Mouse (Mus musculus): ENCODE measurements at regions not wholly inside any gene's neighbourhood (a gene's known extent, or its start where the extent isn't known, plus 50 kb on each side); places are given as distances from the start of the nearest gene placed in this dataset.
A peak's percentile ranks its signal among the peaks of the same experiment; 100 is the strongest.

- DNase-seq (ENCODE audit: low spot score in 2 of 2) = no peak
Observed at GRCm38 (mm10) chr1:64297343-64297742, 175.3 kb upstream of the Klf7 start.

GRCm38 (mm10) chr1:64295512-64295945 lies 173.4 kb upstream of the Klf7 start:
- no peak for DNase-seq (ENCODE audit: low spot score in 2 of 2)

- no peak for DNase-seq (ENCODE audit: low spot score in 2 of 2)
Observed at GRCm38 (mm10) chr1:64295051-64295450, 173.0 kb upstream of the Klf7 start.

GRCm38 (mm10) chr1:64288812-64289447 lies 166.8 kb upstream of the Klf7 start:
- DNase-seq (ENCODE audit: low spot score in 2 of 2) = no peak

- no peak for DNase-seq (ENCODE audit: low spot score in 2 of 2)
Observed at GRCm38 (mm10) chr1:64287068-64287467, 165.0 kb upstream of the Klf7 start.

GRCm38 (mm10) chr1:64284656-64285055 lies 162.6 kb upstream of the Klf7 start:
- no peak for DNase-seq (ENCODE audit: low spot score in 2 of 2)

- DNase-seq (ENCODE audit: low spot score in 2 of 2) = no peak
Observed at GRCm38 (mm10) chr1:64275865-64276264, 153.8 kb upstream of the Klf7 start.

- DNase-seq (ENCODE audit: low spot score in 2 of 2) = no peak
Observed at GRCm38 (mm10) chr1:64275086-64275802, 153.2 kb upstream of the Klf7 start.

GRCm38 (mm10) chr1:64257237-64257636 lies 135.2 kb upstream of the Klf7 start:
- no peak for DNase-seq (ENCODE audit: low spot score in 2 of 2)

GRCm38 (mm10) chr1:64255554-64256295 lies 133.6 kb upstream of the Klf7 start:
- DNase-seq (ENCODE audit: low spot score in 2 of 2) = no peak

GRCm38 (mm10) chr1:64254673-64255072 lies 132.6 kb upstream of the Klf7 start:
- DNase-seq (ENCODE audit: low spot score in 2 of 2) = no peak

GRCm38 (mm10) chr1:64253996-64254395 lies 131.9 kb upstream of the Klf7 start:
- no peak for DNase-seq (ENCODE audit: low spot score in 2 of 2)

- peak in 1 of 2 experiments; percentile 6 for DNase-seq (ENCODE audit: low spot score in 2 of 2)
Observed at GRCm38 (mm10) chr1:64242401-64242800, 120.3 kb upstream of the Klf7 start.

- no peak for DNase-seq (ENCODE audit: low spot score in 2 of 2)
Observed at GRCm38 (mm10) chr1:64229654-64230053, 107.6 kb upstream of the Klf7 start.

GRCm38 (mm10) chr1:64226001-64226918 lies 104.2 kb upstream of the Klf7 start:
- DNase-seq (ENCODE audit: low spot score in 2 of 2) = no peak

GRCm38 (mm10) chr1:64223779-64224687 lies 102.0 kb upstream of the Klf7 start:
- DNase-seq (ENCODE audit: low spot score in 2 of 2) = no peak

GRCm38 (mm10) chr1:64222475-64222874 lies 100.4 kb upstream of the Klf7 start:
- DNase-seq (ENCODE audit: low spot score in 2 of 2) = no peak

- DNase-seq (ENCODE audit: low spot score in 2 of 2) = no peak
Observed at GRCm38 (mm10) chr1:64220486-64220885, 98.4 kb upstream of the Klf7 start.

GRCm38 (mm10) chr1:64220040-64220439 lies 98.0 kb upstream of the Klf7 start:
- DNase-seq (ENCODE audit: low spot score in 2 of 2) = no peak

GRCm38 (mm10) chr1:64215646-64216045 lies 93.6 kb upstream of the Klf7 start:
- no peak for DNase-seq (ENCODE audit: low spot score in 2 of 2)

GRCm38 (mm10) chr1:64209131-64209530 lies 87.0 kb upstream of the Klf7 start:
- no peak for DNase-seq (ENCODE audit: low spot score in 2 of 2)
